Mouse (Mus musculus): ENCODE results near the gene Rrp36.
A peak's percentile ranks its signal among the peaks of the same experiment; 100 is the strongest.

Gene Rrp36

GRCm38 (mm10) chr17:46685913-46686312 is 11.8 kb upstream of the Rrp36 start:
- DNase-seq (ENCODE audit: low read depth, low spot score) = peak; percentile 70

GRCm38 (mm10) chr17:46682654-46683389 is 8.7 kb upstream of the Rrp36 start:
- no peak for DNase-seq (ENCODE audit: low read depth, low spot score)

DNA sequence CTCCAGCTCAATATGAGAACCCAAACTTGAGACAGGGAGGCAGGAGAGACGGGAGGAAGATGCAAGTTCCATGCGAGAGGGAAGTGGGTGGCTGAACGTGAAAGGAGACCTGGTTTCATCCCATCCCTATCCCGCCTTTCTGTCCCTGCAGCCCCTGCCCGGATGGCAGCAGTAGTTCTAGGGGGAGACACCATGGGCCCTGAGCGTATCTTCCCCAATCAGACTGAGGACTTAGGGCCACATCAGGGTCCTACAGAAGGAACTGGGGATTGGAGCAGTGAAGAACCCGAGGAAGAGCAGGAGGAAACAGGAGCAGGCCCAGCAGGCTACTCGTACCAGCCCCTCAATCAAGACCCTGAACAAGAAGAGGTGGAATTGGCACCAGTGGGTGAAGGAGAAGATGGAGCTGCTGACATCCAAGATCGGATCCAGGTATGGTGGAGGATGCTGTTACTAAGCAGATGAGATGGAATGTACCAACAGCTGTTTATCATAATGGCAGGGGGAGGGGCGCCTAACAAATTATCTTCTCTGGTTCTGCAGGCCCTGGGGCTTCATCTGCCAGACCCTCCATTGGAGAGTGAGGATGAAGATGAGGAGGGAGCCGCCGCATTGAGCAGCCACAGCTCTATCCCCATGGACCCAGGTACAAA is 7.4 kb upstream of the Rrp36 start:
- DNase-seq (ENCODE audit: low read depth, low spot score) = no peak

GRCm38 (mm10) chr17:46680760-46681373 is 6.7 kb upstream of the Rrp36 start, which contains the start of gene Klhdc3:
Klhdc3 (minus strand) TSS chr17:46680914.
- DNase-seq (ENCODE audit: low read depth, low spot score) = peak; percentile 99

GRCm38 (mm10) chr17:46679843-46680759 is 5.9 kb upstream of the Rrp36 start:
- peak; percentile 60 for DNase-seq (ENCODE audit: low read depth, low spot score)

DNA sequence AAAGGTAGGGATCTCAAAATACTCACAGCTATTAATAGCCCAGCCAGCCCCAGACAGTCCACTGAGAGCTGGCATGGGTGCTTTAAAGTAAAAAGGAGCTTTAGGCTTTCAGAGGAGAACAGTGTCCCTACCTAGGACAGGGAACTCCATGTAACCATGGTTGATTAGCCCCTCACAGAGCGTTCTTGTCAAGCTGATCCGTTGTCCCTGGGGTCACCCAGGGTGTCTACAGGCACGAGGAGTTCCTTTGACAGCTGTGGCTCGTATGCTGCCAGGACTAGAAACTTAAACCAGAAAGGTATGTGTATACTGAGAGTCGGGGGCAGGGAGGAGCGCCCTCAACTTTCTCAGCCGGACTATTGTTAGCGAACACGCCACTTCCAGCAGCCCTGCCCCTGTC is 4.8 kb upstream of the Rrp36 start:
- DNase-seq (ENCODE audit: low read depth, low spot score) = no peak

GRCm38 (mm10) chr17:46678416-46678815 is 4.3 kb upstream of the Rrp36 start, which contains the start of gene Mea1:
Mea1 (plus strand) TSS chr17:46678793.
- no peak for DNase-seq (ENCODE audit: low read depth, low spot score)

DNA sequence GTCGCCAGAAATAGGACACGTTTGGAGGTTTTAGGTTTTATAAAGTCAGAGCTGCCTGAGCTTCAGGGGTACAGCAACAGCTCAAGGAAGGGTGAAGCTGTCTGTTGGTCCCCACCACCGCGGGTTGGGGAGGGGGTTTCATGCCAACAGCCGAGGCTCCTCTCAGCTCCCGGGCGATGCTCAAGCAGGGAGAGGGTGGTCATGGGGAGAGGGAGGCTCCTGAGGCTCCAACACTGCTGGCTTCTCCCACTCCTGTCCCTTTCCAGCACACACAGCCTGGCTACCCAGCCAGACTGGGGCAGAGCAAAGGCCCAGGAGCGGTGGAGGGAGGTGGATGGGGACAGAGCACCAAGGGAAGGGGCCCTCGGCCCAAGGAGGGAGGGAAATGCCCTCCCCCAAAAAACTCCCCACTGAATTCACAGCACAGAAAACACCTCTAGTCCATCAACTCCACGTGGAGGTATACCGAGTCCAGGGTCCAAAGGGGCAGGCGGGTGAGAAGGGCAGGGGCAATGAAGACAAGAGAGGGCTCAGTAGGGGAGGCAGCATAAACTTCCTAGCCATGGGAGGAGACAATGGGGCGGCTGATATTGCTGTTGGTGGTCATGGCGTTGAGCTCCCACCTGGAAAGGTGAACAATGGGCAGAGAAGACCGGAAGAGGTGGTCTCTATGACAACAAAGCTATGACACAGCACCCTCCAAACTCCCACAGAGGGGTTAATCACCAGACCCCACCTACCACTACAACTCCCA is 555 bp upstream of the Rrp36 start:
- no peak for DNase-seq (ENCODE audit: low read depth, low spot score)

DNA sequence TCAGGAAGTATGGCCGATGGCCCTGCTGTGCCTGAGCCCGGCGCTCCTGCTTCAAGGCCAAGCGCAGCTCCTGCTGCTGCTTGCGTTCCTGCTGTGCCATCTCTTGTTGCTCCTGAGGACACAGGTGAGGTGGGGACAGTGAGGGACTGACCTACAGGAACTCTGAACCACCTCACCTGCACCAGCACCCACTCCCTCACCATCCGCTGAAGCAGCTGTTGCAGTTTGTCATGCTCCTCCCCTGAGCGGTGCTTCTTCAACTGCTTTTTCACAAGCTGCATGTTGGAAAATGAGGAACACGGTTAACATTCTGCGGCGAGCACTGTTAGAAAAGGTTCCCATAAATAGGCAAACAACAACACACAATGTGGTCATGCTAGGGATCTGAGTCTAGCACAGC is 4.2 kb downstream of the Rrp36 start:
- no peak for DNase-seq (ENCODE audit: low read depth, low spot score)

GRCm38 (mm10) chr17:46667712-46668111 is 6.4 kb downstream of the Rrp36 start:
- DNase-seq (ENCODE audit: low read depth, low spot score) = no peak

DNA sequence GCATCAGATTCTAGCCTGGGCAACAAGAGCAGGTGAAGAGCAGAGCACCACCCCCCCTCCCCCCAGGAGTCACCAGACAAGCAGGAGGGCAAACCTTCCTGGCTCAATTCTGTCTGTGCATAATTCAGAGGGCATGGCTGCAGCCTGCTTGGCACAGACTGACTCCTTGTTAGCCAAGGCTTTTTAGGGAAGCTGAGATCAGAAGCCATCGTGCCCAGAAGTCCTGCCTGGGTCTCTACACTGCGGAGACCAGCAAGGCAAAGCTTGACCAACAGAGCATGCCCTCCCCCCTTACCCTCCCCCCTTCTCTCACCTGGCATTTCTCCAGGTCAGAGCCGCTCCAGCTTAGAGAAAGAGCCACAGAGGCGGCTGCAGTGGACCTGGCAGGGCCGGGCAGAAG is 11.4 kb downstream of the Rrp36 start:
- no peak for DNase-seq (ENCODE audit: low read depth, low spot score)

DNA sequence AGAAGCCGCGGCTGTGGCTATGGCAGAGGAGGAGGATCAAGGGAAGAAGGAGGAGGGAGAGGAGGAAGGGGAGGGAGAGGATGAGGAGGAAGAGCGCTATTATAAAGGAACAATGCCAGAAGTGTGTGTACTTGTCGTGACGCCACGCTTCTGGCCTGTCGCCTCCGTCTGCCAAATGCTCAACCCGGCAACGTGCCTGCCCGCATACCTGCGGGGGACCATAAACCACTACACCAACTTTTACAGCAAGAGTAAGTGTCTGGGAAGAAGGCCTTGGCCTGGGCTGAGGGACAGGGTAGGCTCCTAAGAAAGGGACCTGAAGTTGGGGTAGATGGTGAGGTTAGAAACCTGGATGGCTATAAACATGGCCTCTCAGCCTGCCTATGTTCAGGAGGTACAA is 12.2 kb downstream of the Rrp36 start:
- no peak for DNase-seq (ENCODE audit: low read depth, low spot score)

- no peak for DNase-seq (ENCODE audit: low read depth, low spot score)
Measured at GRCm38 (mm10) chr17:46661351-46661750, 12.8 kb downstream of the Rrp36 start.

DNA sequence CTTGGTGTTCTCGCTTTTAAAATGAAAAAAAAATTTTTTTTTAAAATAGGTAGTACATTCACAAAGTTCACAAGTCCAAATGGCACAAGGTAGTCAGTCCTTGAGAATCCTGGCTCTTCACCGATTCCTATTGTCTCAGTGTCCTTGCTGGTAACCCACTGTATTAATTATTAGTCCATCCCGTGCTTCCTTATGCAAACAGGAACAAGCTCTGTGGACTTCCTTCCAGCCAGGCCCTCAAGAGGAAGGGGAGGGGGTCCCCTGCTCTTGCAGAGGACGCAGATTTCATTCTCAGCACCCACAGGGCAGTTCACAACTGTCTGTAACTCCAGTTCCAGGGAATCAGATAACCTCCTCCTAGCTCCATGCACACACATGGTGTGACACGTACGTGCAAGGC is 18.1 kb downstream of the Rrp36 start:
- DNase-seq (ENCODE audit: low read depth, low spot score) = no peak

DNA sequence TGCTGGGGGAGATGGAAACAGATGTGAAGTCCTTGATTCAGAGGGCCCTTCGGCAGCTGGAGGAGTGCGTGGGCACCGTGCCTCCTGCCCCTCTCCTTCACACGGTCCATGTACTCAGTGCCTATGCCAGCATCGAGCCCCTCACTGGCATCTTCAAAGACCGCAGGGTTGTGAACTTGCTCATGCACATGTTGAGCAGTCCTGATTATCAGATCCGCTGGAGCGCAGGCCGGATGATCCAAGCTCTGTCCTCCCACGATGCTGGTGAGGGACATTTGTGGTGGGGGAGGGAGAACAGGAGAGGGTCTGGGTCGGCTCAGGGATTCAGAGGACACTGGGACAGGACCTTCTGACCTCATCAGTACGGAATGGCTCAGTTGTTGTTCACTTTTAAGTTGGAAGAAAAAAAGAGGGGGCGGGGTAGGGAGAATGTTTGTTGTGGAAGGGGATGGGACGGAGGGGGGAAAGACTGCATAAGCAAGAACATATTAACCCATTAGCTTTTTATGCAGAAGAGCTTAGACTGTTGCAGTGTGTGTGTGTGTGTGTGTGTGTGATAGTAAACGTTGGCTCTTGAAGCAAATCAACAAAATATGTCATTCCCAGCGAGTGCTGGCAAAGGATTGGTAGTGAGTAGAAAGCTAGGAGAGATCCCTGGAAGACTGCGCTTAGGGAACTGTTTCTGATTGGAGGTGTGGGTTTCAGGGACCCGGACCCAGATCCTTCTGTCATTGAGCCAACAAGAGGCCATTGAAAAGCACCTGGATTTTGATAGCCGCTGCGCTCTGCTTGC is 22.2 kb downstream of the Rrp36 start:
- no peak for DNase-seq (ENCODE audit: low read depth, low spot score)

GRCm38 (mm10) chr17:46651292-46651691 is 22.9 kb downstream of the Rrp36 start:
- no peak for DNase-seq (ENCODE audit: low read depth, low spot score)

DNA sequence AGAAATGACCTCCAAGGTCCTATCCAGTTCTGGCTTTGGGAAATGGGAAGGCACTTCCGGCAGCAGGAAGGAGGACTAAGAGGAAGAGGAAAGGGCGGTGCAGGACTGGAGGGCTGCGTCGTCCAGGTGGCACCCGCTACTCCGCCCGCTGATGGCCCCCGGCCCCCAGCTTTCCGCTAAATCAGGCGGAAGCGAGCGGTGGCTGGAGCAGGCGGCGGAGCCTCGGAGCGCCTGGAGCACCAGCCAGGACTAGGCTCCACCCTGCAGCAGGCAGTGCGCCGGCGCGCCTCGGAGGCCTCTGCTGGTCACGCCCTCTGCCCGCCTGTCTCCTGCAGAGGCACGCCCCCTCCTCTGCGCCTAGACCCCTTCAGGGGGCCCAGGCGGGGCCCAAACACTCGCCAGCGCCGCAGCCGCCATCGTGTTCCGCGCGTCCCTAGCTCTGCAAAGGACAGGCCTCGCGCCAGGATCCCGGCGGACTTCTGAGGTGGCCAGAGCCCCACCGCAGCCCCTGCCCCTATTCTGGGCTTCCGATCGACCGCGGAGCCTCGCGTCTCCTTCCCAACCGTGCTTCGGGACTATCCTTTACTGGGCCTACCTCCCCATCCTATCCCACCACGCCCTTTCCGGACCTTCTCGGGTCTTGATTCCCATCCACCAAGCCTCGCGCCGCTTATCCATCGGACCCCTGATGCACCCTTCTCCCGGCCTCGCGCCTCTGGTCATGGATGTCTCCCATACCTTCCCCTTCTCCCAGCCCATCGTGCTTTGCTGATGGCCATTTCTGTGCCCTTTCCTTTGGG is 23.7 kb downstream of the Rrp36 start, which contains the start of gene Cul7:
Gene Cul7, plus strand, starts transcription at position 106 of the 800 bp plus-strand sequence.
- DNase-seq (ENCODE audit: low read depth, low spot score) = peak; percentile 93

- peak; percentile 14 for DNase-seq (ENCODE audit: low read depth, low spot score)
Measured at GRCm38 (mm10) chr17:46649811-46650210, 24.3 kb downstream of the Rrp36 start.

DNA sequence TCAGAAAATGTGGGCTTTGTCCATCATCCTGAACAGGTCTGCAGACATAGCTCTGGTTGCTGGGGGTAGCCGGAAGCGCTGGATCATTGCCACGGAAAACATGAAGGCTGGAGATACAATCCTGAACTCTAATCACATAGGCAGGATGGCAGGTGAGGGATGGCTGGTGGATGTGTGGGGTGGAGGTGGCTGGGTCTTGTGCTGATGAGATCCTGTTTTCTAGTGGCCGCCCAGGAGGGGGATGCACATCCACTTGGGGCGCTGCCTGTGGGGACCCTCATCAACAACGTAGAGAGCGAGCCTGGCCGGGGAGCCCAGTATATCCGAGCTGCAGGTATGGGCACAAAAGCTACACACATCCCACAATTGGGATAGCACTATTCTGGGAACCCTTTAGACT is 25.7 kb downstream of the Rrp36 start:
- no peak for DNase-seq (ENCODE audit: low read depth, low spot score)
